Mouse (Mus musculus): Measurements from ENCODE around the gene Gm21761. TPM values are rescaled to one million over a fixed set of nuclear protein-coding genes. Genes with fewer than 3 reads are reported as not detected.
"Not testable (repeated sequence)": the region's sequence is repeated elsewhere in the genome, so short reads cannot be mapped to it uniquely, and the experiment has no call there.

Gm21761 gene
- polyA plus RNA-seq, 1 experiment from 2014 or later = not detected

- H3K36me3 ChIP-seq (ENCODE audit: control insufficient read depth, insufficient read depth, low read length); H3K9me3 ChIP-seq (replicated peaks; ENCODE audit: control insufficient read depth, low read length); H3K9ac ChIP-seq (ENCODE audit: low read depth, low read length); ATAC-seq (replicated peaks; ENCODE audit: insufficient number of reproducible peaks, low FRiP score, low TSS enrichment); H3K4me2 ChIP-seq; H3K4me3 ChIP-seq (ENCODE audit: low read depth, low read length); H3K4me1 ChIP-seq (ENCODE audit: control insufficient read depth, insufficient read depth, low read length); H3K27me3 ChIP-seq (ENCODE audit: control insufficient read depth, insufficient read depth, low read length); H3K27ac ChIP-seq (ENCODE audit: low read depth, low read length): not testable (repeated sequence)
- 77% methylated on average over 2 of the region's 3 CpGs for WGBS (ENCODE audit: insufficient replicate concordance)
Measured at GRCm38 (mm10) chr13:119924597-119925340, 4.3 kb downstream of the Gm21761 start.

- H3K9ac ChIP-seq (ENCODE audit: low read depth, low read length); H3K9me3 ChIP-seq (replicated peaks; ENCODE audit: control insufficient read depth, low read length); H3K4me1 ChIP-seq (ENCODE audit: control insufficient read depth, insufficient read depth, low read length); H3K36me3 ChIP-seq (ENCODE audit: control insufficient read depth, insufficient read depth, low read length); H3K27me3 ChIP-seq (ENCODE audit: control insufficient read depth, insufficient read depth, low read length); ATAC-seq (replicated peaks; ENCODE audit: insufficient number of reproducible peaks, low FRiP score, low TSS enrichment); H3K4me2 ChIP-seq; H3K27ac ChIP-seq (ENCODE audit: low read depth, low read length); H3K4me3 ChIP-seq (ENCODE audit: low read depth, low read length): not testable (repeated sequence)
- WGBS (ENCODE audit: insufficient replicate concordance) = 70% methylated on average over 4 of the region's 5 CpGs
Measured at GRCm38 (mm10) chr13:119916966-119917722, 11.9 kb downstream of the Gm21761 start.

- not testable (repeated sequence) for H3K4me1 ChIP-seq (ENCODE audit: control insufficient read depth, insufficient read depth, low read length); H3K27ac ChIP-seq (ENCODE audit: low read depth, low read length); H3K36me3 ChIP-seq (ENCODE audit: control insufficient read depth, insufficient read depth, low read length); H3K9me3 ChIP-seq (replicated peaks; ENCODE audit: control insufficient read depth, low read length); H3K4me2 ChIP-seq; H3K9ac ChIP-seq (ENCODE audit: low read depth, low read length); H3K27me3 ChIP-seq (ENCODE audit: control insufficient read depth, insufficient read depth, low read length); H3K4me3 ChIP-seq (ENCODE audit: low read depth, low read length); ATAC-seq (replicated peaks; ENCODE audit: insufficient number of reproducible peaks, low FRiP score, low TSS enrichment)
- WGBS (ENCODE audit: insufficient replicate concordance) = 42% methylated on average over 2 of the region's 2 CpGs
Measured at GRCm38 (mm10) chr13:119916449-119916848, 12.6 kb downstream of the Gm21761 start.

GRCm38 (mm10) chr13:119898549-119898948, 30.5 kb downstream of the Gm21761 start:
- not testable (repeated sequence) for H3K4me2 ChIP-seq; ATAC-seq (replicated peaks; ENCODE audit: insufficient number of reproducible peaks, low FRiP score, low TSS enrichment); H3K9me3 ChIP-seq (replicated peaks; ENCODE audit: control insufficient read depth, low read length); H3K27me3 ChIP-seq (ENCODE audit: control insufficient read depth, insufficient read depth, low read length); H3K9ac ChIP-seq (ENCODE audit: low read depth, low read length); H3K4me1 ChIP-seq (ENCODE audit: control insufficient read depth, insufficient read depth, low read length); H3K36me3 ChIP-seq (ENCODE audit: control insufficient read depth, insufficient read depth, low read length); H3K4me3 ChIP-seq (ENCODE audit: low read depth, low read length); H3K27ac ChIP-seq (ENCODE audit: low read depth, low read length)
- WGBS (ENCODE audit: insufficient replicate concordance) = 41% methylated on average over 4 of the region's 5 CpGs

GRCm38 (mm10) chr13:119894685-119895084, 34.4 kb downstream of the Gm21761 start, which contains the start of gene Tcstv1:
Gene Tcstv1, minus strand, starts transcription at chr13:119894785.
- ATAC-seq (replicated peaks; ENCODE audit: insufficient number of reproducible peaks, low FRiP score, low TSS enrichment); H3K4me3 ChIP-seq (ENCODE audit: low read depth, low read length); H3K27me3 ChIP-seq (ENCODE audit: control insufficient read depth, insufficient read depth, low read length); H3K9ac ChIP-seq (ENCODE audit: low read depth, low read length); H3K27ac ChIP-seq (ENCODE audit: low read depth, low read length); H3K4me1 ChIP-seq (ENCODE audit: control insufficient read depth, insufficient read depth, low read length); H3K36me3 ChIP-seq (ENCODE audit: control insufficient read depth, insufficient read depth, low read length); H3K9me3 ChIP-seq (replicated peaks; ENCODE audit: control insufficient read depth, low read length); H3K4me2 ChIP-seq: not testable (repeated sequence)
- 72% methylated on average over 3 of the region's 3 CpGs for WGBS (ENCODE audit: insufficient replicate concordance)

- not testable (repeated sequence) for H3K9me3 ChIP-seq (replicated peaks; ENCODE audit: control insufficient read depth, low read length); H3K36me3 ChIP-seq (ENCODE audit: control insufficient read depth, insufficient read depth, low read length); H3K27ac ChIP-seq (ENCODE audit: low read depth, low read length); H3K9ac ChIP-seq (ENCODE audit: low read depth, low read length); H3K4me2 ChIP-seq; ATAC-seq (replicated peaks; ENCODE audit: insufficient number of reproducible peaks, low FRiP score, low TSS enrichment); H3K4me1 ChIP-seq (ENCODE audit: control insufficient read depth, insufficient read depth, low read length); H3K27me3 ChIP-seq (ENCODE audit: control insufficient read depth, insufficient read depth, low read length); H3K4me3 ChIP-seq (ENCODE audit: low read depth, low read length)
- WGBS (ENCODE audit: insufficient replicate concordance) = 71% methylated on average over 4 of the region's 4 CpGs
Measured at GRCm38 (mm10) chr13:119886896-119887295, 42.2 kb downstream of the Gm21761 start.

- not testable (repeated sequence) for ATAC-seq (replicated peaks; ENCODE audit: insufficient number of reproducible peaks, low FRiP score, low TSS enrichment)
Measured at GRCm38 (mm10) chr13:119864395-119864999, 64.6 kb downstream of the Gm21761 start.

GRCm38 (mm10) chr13:119862399-119862798, 66.7 kb downstream of the Gm21761 start:
- H3K9ac ChIP-seq (ENCODE audit: low read depth, low read length); H3K9me3 ChIP-seq (replicated peaks; ENCODE audit: control insufficient read depth, low read length); H3K27ac ChIP-seq (ENCODE audit: low read depth, low read length); H3K4me2 ChIP-seq; H3K36me3 ChIP-seq (ENCODE audit: control insufficient read depth, insufficient read depth, low read length); H3K4me1 ChIP-seq (ENCODE audit: control insufficient read depth, insufficient read depth, low read length); ATAC-seq (replicated peaks; ENCODE audit: insufficient number of reproducible peaks, low FRiP score, low TSS enrichment); H3K27me3 ChIP-seq (ENCODE audit: control insufficient read depth, insufficient read depth, low read length); H3K4me3 ChIP-seq (ENCODE audit: low read depth, low read length): not testable (repeated sequence)
- WGBS (ENCODE audit: insufficient replicate concordance) = no CpG with 5 or more reads among the region's 6 CpGs

More at GRCm38 (mm10) chr13:119864395-119864999, 64.6 kb downstream of the Gm21761 start:
- 65% methylated on average over 6 of the region's 7 CpGs for WGBS (ENCODE audit: insufficient replicate concordance)
- H3K27ac ChIP-seq (ENCODE audit: low read depth, low read length); H3K27me3 ChIP-seq (ENCODE audit: control insufficient read depth, insufficient read depth, low read length); H3K4me3 ChIP-seq (ENCODE audit: low read depth, low read length); H3K9me3 ChIP-seq (replicated peaks; ENCODE audit: control insufficient read depth, low read length); H3K4me1 ChIP-seq (ENCODE audit: control insufficient read depth, insufficient read depth, low read length); H3K36me3 ChIP-seq (ENCODE audit: control insufficient read depth, insufficient read depth, low read length); H3K9ac ChIP-seq (ENCODE audit: low read depth, low read length); H3K4me2 ChIP-seq: not testable (repeated sequence)
